ENCODE assay signal across 21 mouse cellular contexts in the genomic region with DNA sequence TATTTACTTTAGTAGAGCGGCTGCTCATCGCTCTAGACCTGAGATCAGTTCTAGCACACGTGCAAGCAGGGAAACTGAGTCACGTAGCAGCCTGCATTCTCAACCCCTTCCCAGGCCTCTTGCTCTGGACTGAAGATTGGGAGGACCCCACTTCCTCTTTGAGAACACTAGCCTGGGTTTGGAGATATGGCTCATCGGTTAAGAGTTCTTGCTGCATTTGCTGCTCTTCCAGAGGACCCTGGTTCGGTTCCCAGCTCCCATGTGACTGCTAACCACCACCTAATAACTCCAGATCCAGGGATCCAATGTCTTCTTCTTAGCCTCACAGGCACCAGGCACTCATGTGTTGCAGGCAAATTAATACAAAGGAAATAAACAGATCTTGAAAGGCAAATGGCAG. TPM values are rescaled to one million over a fixed set of nuclear protein-coding genes. Genes with fewer than 3 reads are reported as not detected.
A peak's percentile ranks its signal among the peaks of the same experiment; 100 is the strongest.
DNase-seq lines count a peak whose midpoint lies in the region; ATAC-seq and TF ChIP-seq lines count a peak whose summit lies in the region.
"Had no signal": no experiment of that assay in that cellular context is flagged by ENCODE, and none has a peak within 500 bp of the region (broad histone marks: within the 10 kb centered on the region; RNA-seq: fewer than 3 reads in every experiment).

No protein-coding gene starts in this region.

- H3K4me3 ChIP-seq in gastrocnemius, adult 2 months = no peak overlapping the region
- H3K4me3 ChIP-seq in liver, embryonic 12.5 days = no peak overlapping the region
- peak overlapping the region; percentile 44; the same call in 1 of the 2 replicates for H3K4me3 ChIP-seq in G1E (ENCODE audit: low read depth, low read length)
- no peak overlapping the region for H3K4me3 ChIP-seq in liver, embryonic 13.5 days (replicated peaks)
- no peak overlapping the region for H3K4me3 ChIP-seq in midbrain, embryonic 15.5 days
- H3K4me3 ChIP-seq in kidney, embryonic 15.5 days (replicated peaks) = no peak overlapping the region
- H3K4me3 ChIP-seq: embryonic facial prominence, embryonic 15.5 days; erythroblast, embryonic 14.5 days; forebrain, embryonic 10.5 days; heart, embryonic 10.5 days; heart, embryonic 15.5 days; hindbrain, embryonic 13.5 days had no signal

- no peak for ATAC-seq in liver, embryonic 12.5 days
- ATAC-seq in G1E (ENCODE audit: extremely low read depth, insufficient number of reproducible peaks, low FRiP score, poor library complexity, severe bottlenecking) = no peak
- no peak for ATAC-seq in liver, embryonic 13.5 days (ENCODE audit: low read depth)
- ATAC-seq in midbrain, embryonic 15.5 days (replicated peaks) = no peak
- no peak for ATAC-seq in kidney, embryonic 15.5 days (replicated peaks; ENCODE audit: low FRiP score)
- ATAC-seq: forebrain, embryonic 14.5 days; hindbrain, postnatal 0 days had no signal

- WGBS in liver, embryonic 12.5 days (ENCODE audit: insufficient replicate concordance) = 63% methylated on average over 6 of the region's 6 CpGs
- 55% methylated on average over 6 of the region's 6 CpGs for WGBS in liver, embryonic 13.5 days (ENCODE audit: insufficient replicate concordance)
- 95% methylated on average over 6 of the region's 6 CpGs for WGBS in midbrain, embryonic 15.5 days
- WGBS in kidney, embryonic 15.5 days = 94% methylated on average over 6 of the region's 6 CpGs

- intact Hi-C loops in gastrocnemius, adult 2 months (cut with DNase I) = no loop called here

- H3K27ac ChIP-seq in gastrocnemius, adult 2 months = peak overlapping the region; percentile 43; the same call in 1 of the 2 replicates
- H3K27ac ChIP-seq in liver, embryonic 12.5 days = peak overlapping the region; percentile 24
- peak overlapping the region; percentile 2; the same call in 1 of the 2 replicates for H3K27ac ChIP-seq in liver, embryonic 13.5 days
- no peak overlapping the region for H3K27ac ChIP-seq in midbrain, embryonic 15.5 days
- no peak overlapping the region for H3K27ac ChIP-seq in kidney, embryonic 15.5 days
- H3K27ac ChIP-seq: hindbrain, embryonic 13.5 days; hindbrain, postnatal 0 days had no signal

- peaks cover 99% of the 10 kb centered on the region for H3K4me1 ChIP-seq in liver, embryonic 12.5 days
- peaks cover 99% of the 10 kb centered on the region for H3K4me1 ChIP-seq in G1E (ENCODE audit: insufficient read depth, low read depth, low read length)
- peaks cover 96% of the 10 kb centered on the region for H3K4me1 ChIP-seq in liver, embryonic 13.5 days (replicated peaks)
- H3K4me1 ChIP-seq in midbrain, embryonic 15.5 days = peaks cover 7% of the 10 kb centered on the region; the same call in 1 of the 2 replicates
- H3K4me1 ChIP-seq in kidney, embryonic 15.5 days = peaks cover 61% of the 10 kb centered on the region

- TF ChIP-seq CTCF in gastrocnemius, adult 2 months (IDR thresholded peaks at IDR 0.05) = no peak
- no peak for TF ChIP-seq CTCF in G1E (IDR thresholded peaks at IDR 0.05; ENCODE audit: low read depth, low read length)

- no peaks in the 10 kb centered on the region for H3K27me3 ChIP-seq in liver, embryonic 12.5 days (replicated peaks)
- no peaks in the 10 kb centered on the region for H3K27me3 ChIP-seq in G1E (ENCODE audit: insufficient read depth, low read length)
- no peaks in the 10 kb centered on the region for H3K27me3 ChIP-seq in liver, embryonic 13.5 days
- no peaks in the 10 kb centered on the region for H3K27me3 ChIP-seq in midbrain, embryonic 15.5 days (replicated peaks)
- H3K27me3 ChIP-seq in kidney, embryonic 15.5 days = no peaks in the 10 kb centered on the region
- H3K27me3 ChIP-seq: embryonic facial prominence, embryonic 15.5 days; heart, embryonic 15.5 days had no signal

- no peaks in the 10 kb centered on the region for H3K9me3 ChIP-seq in liver, embryonic 12.5 days (replicated peaks)
- H3K9me3 ChIP-seq in G1E (replicated peaks) = peaks cover 5% of the 10 kb centered on the region
- H3K9me3 ChIP-seq in liver, embryonic 13.5 days (replicated peaks) = 0 out of 2 replicates have a peak, but pooled peaks cover 4% of the 10 kb centered on the region
- H3K9me3 ChIP-seq in midbrain, embryonic 15.5 days = no peaks in the 10 kb centered on the region
- H3K9me3 ChIP-seq in kidney, embryonic 15.5 days (replicated peaks) = no peaks in the 10 kb centered on the region
- H3K9me3 ChIP-seq: embryonic facial prominence, embryonic 15.5 days; forebrain, embryonic 10.5 days; heart, embryonic 10.5 days; heart, embryonic 15.5 days; hindbrain, embryonic 13.5 days had no signal

- DNase-seq in gastrocnemius, adult 2 months = no peak
- no peak for DNase-seq in gastrocnemius, postnatal 10 days
- no peak for DNase-seq in liver
- no peak for DNase-seq in G1E (ENCODE audit: low spot score)
- no peak for DNase-seq in liver, embryonic 13.5 days
- DNase-seq: adrenal gland, adult 2 months; adrenal gland, postnatal 25 days; B cell, adult 2 months; cerebellum, adult 2 months; heart, postnatal 4 days had no signal

- H3K4me2 ChIP-seq in liver, embryonic 12.5 days = 0 out of 2 replicates have a peak overlapping the region, but pooled peaks have one; percentile 6
- peak overlapping the region; percentile 33 for H3K4me2 ChIP-seq in liver, embryonic 13.5 days
- H3K4me2 ChIP-seq in midbrain, embryonic 15.5 days = no peak overlapping the region
- H3K4me2 ChIP-seq in kidney, embryonic 15.5 days = no peak overlapping the region
- H3K4me2 ChIP-seq: embryonic facial prominence, embryonic 15.5 days; heart, embryonic 15.5 days; hindbrain, embryonic 13.5 days had no signal

- no peak overlapping the region for H3K9ac ChIP-seq in liver, embryonic 12.5 days
- no peak overlapping the region for H3K9ac ChIP-seq in liver, embryonic 13.5 days
- no peak overlapping the region for H3K9ac ChIP-seq in midbrain, embryonic 15.5 days
- no peak overlapping the region for H3K9ac ChIP-seq in kidney, embryonic 15.5 days
- H3K9ac ChIP-seq: embryonic facial prominence, embryonic 15.5 days; heart, embryonic 15.5 days; hindbrain, embryonic 13.5 days had no signal

- no peaks in the 10 kb centered on the region for H3K36me3 ChIP-seq in liver, embryonic 12.5 days
- H3K36me3 ChIP-seq in G1E (replicated peaks) = peaks cover 62% of the 10 kb centered on the region
- H3K36me3 ChIP-seq in liver, embryonic 13.5 days = no peaks in the 10 kb centered on the region
- no peaks in the 10 kb centered on the region for H3K36me3 ChIP-seq in midbrain, embryonic 15.5 days (replicated peaks)
- no peaks in the 10 kb centered on the region for H3K36me3 ChIP-seq in kidney, embryonic 15.5 days
- H3K36me3 ChIP-seq: embryonic facial prominence, embryonic 15.5 days; forebrain, embryonic 10.5 days; heart, embryonic 10.5 days; heart, embryonic 15.5 days; hindbrain, embryonic 13.5 days had no signal

RNA-seq across cellular contexts. Expression of a gene that starts 2.9 kb away (rescaled TPM):
- total RNA-seq in gastrocnemius, adult 2 months (2021) = 10 to 100 TPM; 10.2 to 11.6 TPM
- total RNA-seq in gastrocnemius, postnatal 10 days (2021) = 10 to 100 TPM; 24.5 to 40.3 TPM
- polyA plus RNA-seq in liver, embryonic 12.5 days (2016; fragmentation: Nextera tagmentation; extraction: Ambion mirVana) = 14.0 and 14.3 TPM in 2 replicates
- total RNA-seq in G1E (2014; fragmentation: Nextera tagmentation) = 20.4 and 21.1 TPM in 2 replicates
- total RNA-seq in G1E (2017) = 3.0 and 3.9 TPM in 2 replicates
- polyA plus RNA-seq in G1E (2012) = 117 and 164 TPM in 2 replicates
- 8.0 and 8.3 TPM in 2 replicates for polyA plus RNA-seq in liver, embryonic 13.5 days (2015; fragmentation: Nextera tagmentation; extraction: Ambion mirVana)
- 31.8 and 34.5 TPM in 2 replicates for polyA plus RNA-seq in midbrain, embryonic 15.5 days (2015; fragmentation: Nextera tagmentation; extraction: Ambion mirVana)
- 29.9 and 35.2 TPM in 2 replicates for polyA plus RNA-seq in kidney, embryonic 15.5 days (2015; fragmentation: Nextera tagmentation; extraction: Ambion mirVana)

Comparison
In these comparisons a context has a peak if more than half of its experiments do, and no peak if none do; other contexts are left out.
1. H3K27ac ChIP-seq: peak in gastrocnemius, adult 2 months (single experiment), liver, embryonic 12.5 days (single experiment) and liver, embryonic 13.5 days (single experiment); none in midbrain, embryonic 15.5 days (single experiment) and kidney, embryonic 15.5 days (single experiment).
2. H3K4me2 ChIP-seq: peak in liver, embryonic 12.5 days (single experiment) and liver, embryonic 13.5 days (single experiment); none in midbrain, embryonic 15.5 days (single experiment) and kidney, embryonic 15.5 days (single experiment).